Mouse (Mus musculus) forebrain, embryonic 10.5 days (tissue): ENCODE measurements at regions not wholly inside any gene's neighbourhood (a gene's known extent, or its start where the extent isn't known, plus 50 kb on each side); places are given as distances from the start of the nearest gene placed in this dataset.

ENCODE experiments used
- DNase-seq: peaks from one replicate; pipeline ENCODE4 v3.0.0-alpha.2; 2017; ENCODE audit warnings: low spot score; ENCODE audit errors: extremely low spot score
- H3K27ac ChIP-seq: fragments of 300-500 bp; sonication (generic); 2 replicates; pipeline ENCODE4 v1.5.1; 2016; ENCODE audit warnings: mild to moderate bottlenecking
- H3K27me3 ChIP-seq: fragments of 300-500 bp; sonication (generic); 2 replicates; pipeline ENCODE4 v1.6.1; 2016; ENCODE audit warnings: mild to moderate bottlenecking; ENCODE audit not compliant: poor library complexity, severe bottlenecking
- H3K36me3 ChIP-seq: fragments of 300-500 bp; sonication (generic); replicated peaks from 2 replicates; pipeline ENCODE4 v1.6.1; 2016; ENCODE audit warnings: mild to moderate bottlenecking, moderate library complexity
- H3K4me1 ChIP-seq: fragments of 300-500 bp; sonication (generic); 2 replicates; pipeline ENCODE4 v1.6.1; 2016
- H3K4me3 ChIP-seq: fragments of 300-500 bp; sonication (generic); 2 replicates; pipeline ENCODE4 v1.5.1; 2016; ENCODE audit warnings: mild to moderate bottlenecking, moderate library complexity
- H3K9me3 ChIP-seq: fragments of 300-500 bp; sonication (generic); 2 replicates; pipeline ENCODE4 v1.6.1; 2016; ENCODE audit warnings: mild to moderate bottlenecking, moderate library complexity
- WGBS: fragments of 180-500 bp; shearing (Covaris S2); methylation state at CpG from one replicate; pipeline ENCODE4 v1.1.7; 2016; 5-methylcytosine and 5-hydroxymethylcytosine counted together

DNA sequence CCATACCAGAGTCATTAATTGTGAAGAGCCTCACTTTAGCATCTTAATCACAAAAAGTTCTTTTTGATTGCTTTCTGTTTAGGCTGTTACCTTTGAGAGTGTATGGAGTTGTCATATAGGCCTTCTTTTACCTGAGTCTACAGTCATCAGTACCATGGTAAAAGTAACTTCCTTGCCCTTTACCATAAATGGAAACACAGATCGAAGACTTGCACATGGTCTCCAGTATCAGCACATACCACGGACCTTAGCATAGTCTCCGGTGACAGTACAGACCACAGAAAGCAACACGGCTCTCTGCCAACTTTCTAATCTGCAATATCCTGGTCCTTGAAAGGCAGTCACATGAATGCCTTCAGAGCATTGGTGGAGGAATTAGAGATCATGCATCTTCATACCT is 1626.8 kb upstream of the Gm6569 start:
- Histone ChIP-seq H3K4me1 (no peaks in the 10 kb centered on the region), H3K27ac (no peak overlapping the region), H3K9me3 (no peaks in the 10 kb centered on the region), H3K4me3 (no peak overlapping the region), H3K36me3 (no peaks in the 10 kb centered on the region), H3K27me3 (no peaks in the 10 kb centered on the region)
- 97% methylated on average over 4 of the region's 4 CpGs for WGBS
- no peak for DNase-seq

- 80% methylated on average over 4 of the region's 4 CpGs for WGBS
- Histone ChIP-seq H3K4me3 (no peak overlapping the region), H3K9me3 (no peaks in the 10 kb centered on the region), H3K27ac (no peak overlapping the region), H3K36me3 (no peaks in the 10 kb centered on the region), H3K27me3 (no peaks in the 10 kb centered on the region), H3K4me1 (no peaks in the 10 kb centered on the region)
- no peak for DNase-seq
These were observed 1626.3 kb upstream of the Gm6569 start for GRCm38 (mm10) chr15:72208076-72208475.

GRCm38 (mm10) chr15:72208973-72209372 is 1625.4 kb upstream of the Gm6569 start:
- H3K27me3 ChIP-seq = no peaks in the 10 kb centered on the region
- no peak overlapping the region for H3K4me3 ChIP-seq
- no peak for DNase-seq
- H3K9me3 ChIP-seq = no peaks in the 10 kb centered on the region
- 94% methylated on average over 7 of the region's 7 CpGs for WGBS
- no peaks in the 10 kb centered on the region for H3K4me1 ChIP-seq
- no peak overlapping the region for H3K27ac ChIP-seq
- H3K36me3 ChIP-seq = no peaks in the 10 kb centered on the region

DNA sequence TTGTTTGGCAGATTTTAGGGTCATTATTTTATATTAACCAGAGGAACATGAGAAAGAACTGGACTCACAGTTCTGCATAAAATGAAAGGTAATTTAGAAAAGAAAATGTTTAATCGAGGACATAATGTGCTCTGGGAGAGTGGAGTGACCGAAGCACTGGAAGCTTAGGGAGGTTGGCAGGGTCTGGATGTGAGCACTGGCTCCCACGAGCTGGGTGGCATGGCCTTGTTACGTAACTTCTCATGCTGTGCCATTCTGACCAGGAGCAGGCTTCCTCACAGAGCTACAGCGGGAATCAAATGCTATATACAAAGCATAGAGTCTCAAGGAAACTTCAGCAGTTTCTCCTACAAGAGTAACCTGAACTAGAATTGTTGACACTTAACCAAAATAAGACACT is 1616.6 kb upstream of the Gm6569 start:
- Histone ChIP-seq H3K9me3 (no peaks in the 10 kb centered on the region), H3K27me3 (no peaks in the 10 kb centered on the region), H3K4me1 (no peaks in the 10 kb centered on the region), H3K27ac (no peak overlapping the region), H3K4me3 (no peak overlapping the region), H3K36me3 (no peaks in the 10 kb centered on the region)
- 82% methylated on average over 5 of the region's 5 CpGs for WGBS
- DNase-seq = no peak

- Histone ChIP-seq H3K9me3 (no peaks in the 10 kb centered on the region), H3K27ac (no peak overlapping the region), H3K27me3 (no peaks in the 10 kb centered on the region), H3K4me3 (no peak overlapping the region), H3K4me1 (no peaks in the 10 kb centered on the region), H3K36me3 (no peaks in the 10 kb centered on the region)
- 84% methylated on average over 7 of the region's 7 CpGs for WGBS
- no peak for DNase-seq
These were observed 1614.4 kb upstream of the Gm6569 start for GRCm38 (mm10) chr15:72219985-72220384.

- Histone ChIP-seq H3K4me1 (no peaks in the 10 kb centered on the region), H3K36me3 (no peaks in the 10 kb centered on the region), H3K27ac (no peak overlapping the region), H3K27me3 (no peaks in the 10 kb centered on the region), H3K4me3 (no peak overlapping the region), H3K9me3 (no peaks in the 10 kb centered on the region)
- WGBS = 86% methylated on average over 6 of the region's 6 CpGs
- DNase-seq = no peak
These were observed 1613.6 kb upstream of the Gm6569 start for GRCm38 (mm10) chr15:72220786-72221185.

DNA sequence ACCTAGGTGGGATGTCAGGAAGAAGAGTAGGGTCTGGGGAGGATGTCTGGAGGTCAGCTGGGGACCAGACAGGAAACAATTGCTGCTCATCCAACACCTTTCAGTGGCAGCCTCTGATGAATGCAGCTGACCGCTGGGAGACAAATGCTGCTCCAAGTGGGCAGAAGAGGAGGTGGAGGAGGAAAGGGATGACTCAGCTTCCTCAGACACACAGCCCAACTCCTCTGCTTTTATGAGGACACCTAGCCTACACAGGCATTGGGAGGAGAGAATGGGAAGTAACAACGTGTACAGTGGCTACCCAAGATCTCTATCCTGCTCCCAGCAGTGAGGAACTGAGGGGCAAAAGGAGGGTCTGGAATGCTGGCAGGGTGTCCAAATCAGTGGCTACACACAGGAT is 1602.0 kb upstream of the Gm6569 start:
- no peaks in the 10 kb centered on the region for H3K4me1 ChIP-seq
- H3K36me3 ChIP-seq = no peaks in the 10 kb centered on the region
- DNase-seq = no peak
- H3K27ac ChIP-seq = no peak overlapping the region
- WGBS = 56% methylated on average over 2 of the region's 2 CpGs
- no peak overlapping the region for H3K4me3 ChIP-seq
- no peaks in the 10 kb centered on the region for H3K9me3 ChIP-seq
- no peaks in the 10 kb centered on the region for H3K27me3 ChIP-seq

- Histone ChIP-seq H3K9me3 (no peaks in the 10 kb centered on the region), H3K27ac (no peak overlapping the region), H3K27me3 (no peaks in the 10 kb centered on the region), H3K4me3 (no peak overlapping the region), H3K36me3 (no peaks in the 10 kb centered on the region), H3K4me1 (no peaks in the 10 kb centered on the region)
- DNase-seq = no peak
- 88% methylated on average over 3 of the region's 3 CpGs for WGBS
These were observed 1569.7 kb upstream of the Gm6569 start for GRCm38 (mm10) chr15:72264619-72265018.

- H3K4me3 ChIP-seq = no peak overlapping the region
- H3K27ac ChIP-seq = no peak overlapping the region
- no peaks in the 10 kb centered on the region for H3K27me3 ChIP-seq
- H3K36me3 ChIP-seq = no peaks in the 10 kb centered on the region
- 0 out of 2 replicates have a peak, but pooled peaks cover 3% of the 10 kb centered on the region for H3K9me3 ChIP-seq
- peaks cover 12% of the 10 kb centered on the region for H3K4me1 ChIP-seq
- 23% methylated on average over 1 of the region's 1 CpGs for WGBS
- no peak for DNase-seq
These were observed 1550.5 kb upstream of the Gm6569 start for GRCm38 (mm10) chr15:72283846-72284245.

- Histone ChIP-seq H3K9me3 (no peaks in the 10 kb centered on the region), H3K27ac (no peak overlapping the region), H3K4me1 (peaks cover 5% of the 10 kb centered on the region; the same call in 1 of the 2 replicates), H3K27me3 (no peaks in the 10 kb centered on the region), H3K36me3 (no peaks in the 10 kb centered on the region), H3K4me3 (no peak overlapping the region)
- 69% methylated on average over 2 of the region's 2 CpGs for WGBS
- no peak for DNase-seq
These were observed 1537.7 kb upstream of the Gm6569 start for GRCm38 (mm10) chr15:72296648-72297047.

GRCm38 (mm10) chr15:72312417-72312816 is 1521.9 kb upstream of the Gm6569 start:
- WGBS = 88% methylated on average over 5 of the region's 5 CpGs
- H3K9me3 ChIP-seq = no peaks in the 10 kb centered on the region
- H3K36me3 ChIP-seq = no peaks in the 10 kb centered on the region
- H3K4me1 ChIP-seq = no peaks in the 10 kb centered on the region
- H3K27me3 ChIP-seq = no peaks in the 10 kb centered on the region
- no peak overlapping the region for H3K4me3 ChIP-seq
- no peak overlapping the region for H3K27ac ChIP-seq
- no peak for DNase-seq

- H3K4me1 ChIP-seq = no peaks in the 10 kb centered on the region
- no peak overlapping the region for H3K27ac ChIP-seq
- H3K36me3 ChIP-seq = no peaks in the 10 kb centered on the region
- H3K9me3 ChIP-seq = no peaks in the 10 kb centered on the region
- no peaks in the 10 kb centered on the region for H3K27me3 ChIP-seq
- 96% methylated on average over 5 of the region's 5 CpGs for WGBS
- no peak overlapping the region for H3K4me3 ChIP-seq
- DNase-seq = no peak
These were observed 1512.8 kb upstream of the Gm6569 start for GRCm38 (mm10) chr15:72321528-72321927.

GRCm38 (mm10) chr15:72322127-72322526 is 1512.2 kb upstream of the Gm6569 start:
- H3K27ac ChIP-seq = no peak overlapping the region
- 87% methylated on average over 3 of the region's 3 CpGs for WGBS
- no peak overlapping the region for H3K4me3 ChIP-seq
- no peak for DNase-seq
- H3K27me3 ChIP-seq = no peaks in the 10 kb centered on the region
- H3K9me3 ChIP-seq = no peaks in the 10 kb centered on the region
- H3K36me3 ChIP-seq = no peaks in the 10 kb centered on the region
- no peaks in the 10 kb centered on the region for H3K4me1 ChIP-seq

DNA sequence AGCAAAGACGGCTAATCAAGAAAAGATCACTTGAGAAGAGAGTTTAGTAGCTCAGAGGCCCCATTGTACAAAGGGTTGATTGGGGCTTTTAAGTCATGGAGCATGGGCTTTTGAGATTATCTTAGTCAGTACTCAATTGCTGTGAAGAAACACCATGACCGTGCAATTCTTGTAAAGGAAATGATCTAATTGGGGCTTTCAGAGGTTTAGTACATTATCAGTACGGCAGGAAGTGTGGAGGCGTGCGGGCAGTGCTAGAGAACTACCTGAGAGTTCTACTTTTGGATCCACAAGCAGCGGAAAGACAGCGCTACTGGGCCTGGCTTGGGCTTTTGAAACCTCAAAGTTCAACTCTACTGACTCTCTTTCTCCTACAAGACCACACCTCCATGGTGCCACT is 1511.2 kb upstream of the Gm6569 start:
- H3K9me3 ChIP-seq = no peaks in the 10 kb centered on the region
- H3K4me1 ChIP-seq = no peaks in the 10 kb centered on the region
- no peak overlapping the region for H3K4me3 ChIP-seq
- no peak overlapping the region for H3K27ac ChIP-seq
- no peaks in the 10 kb centered on the region for H3K36me3 ChIP-seq
- no peak for DNase-seq
- no peaks in the 10 kb centered on the region for H3K27me3 ChIP-seq
- 90% methylated on average over 7 of the region's 7 CpGs for WGBS
